9 mouse cellular contexts compared by ENCODE assay signal in the genomic region with DNA sequence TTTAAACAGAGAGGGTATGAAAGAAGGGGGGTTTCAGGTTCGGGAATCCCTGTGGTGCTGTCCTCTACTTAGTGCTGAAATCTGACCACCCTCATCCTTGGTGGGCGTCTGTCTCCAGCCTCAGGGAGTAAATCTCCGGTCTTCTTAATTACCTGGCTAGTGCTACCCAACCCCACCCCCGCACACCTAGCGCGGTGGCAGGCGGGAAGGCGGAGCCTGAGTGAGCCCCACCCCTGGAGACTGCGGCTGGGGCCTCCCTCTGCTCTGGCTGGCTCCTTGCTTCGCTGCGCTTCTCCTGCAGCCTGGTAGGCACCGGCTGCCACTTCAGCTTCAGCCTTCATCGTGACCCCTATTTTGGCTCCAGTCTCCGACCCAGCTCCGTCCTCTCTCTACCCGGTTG. TPM values are rescaled to one million over a fixed set of nuclear protein-coding genes. Genes with fewer than 3 reads are reported as not detected.
DNase-seq lines count a peak whose midpoint lies in the region; ATAC-seq lines count a peak whose summit lies in the region.
"Had no signal": no experiment of that assay in that cellular context is flagged by ENCODE, and none has a peak within 500 bp of the region (broad histone marks: within the 10 kb centered on the region; RNA-seq: fewer than 3 reads in every experiment).

No protein-coding gene starts in this region.

- H3K9ac ChIP-seq in liver, embryonic 11.5 days (ENCODE audit: low read depth, low read length), result no peak overlapping the region
- H3K9ac ChIP-seq in neural tube, embryonic 11.5 days (ENCODE audit: low read length), result peak overlapping the region; percentile 33; the same call in 1 of the 2 replicates

- no peak overlapping the region for H3K27ac ChIP-seq in liver, embryonic 11.5 days (ENCODE audit: low read depth, low read length)
- H3K27ac ChIP-seq in neural tube, embryonic 11.5 days (ENCODE audit: low read depth, low read length), result no peak overlapping the region
- H3K27ac ChIP-seq: macrophage had no signal

- H3K4me1 ChIP-seq in liver, embryonic 11.5 days (replicated peaks; ENCODE audit: control insufficient read depth, insufficient read depth, low read length), result peaks cover 5% of the 10 kb centered on the region
- 0 out of 2 replicates have a peak, but pooled peaks cover 6% of the 10 kb centered on the region for H3K4me1 ChIP-seq in neural tube, embryonic 11.5 days (ENCODE audit: control insufficient read depth, insufficient read depth, low read length)

- no peaks in the 10 kb centered on the region for H3K9me3 ChIP-seq in liver, embryonic 11.5 days (ENCODE audit: control insufficient read depth, low read length)
- H3K9me3 ChIP-seq in neural tube, embryonic 11.5 days (ENCODE audit: control insufficient read depth, low read length), result no peaks in the 10 kb centered on the region

- peak overlapping the region; percentile 51 for H3K4me2 ChIP-seq in liver, embryonic 11.5 days
- H3K4me2 ChIP-seq in neural tube, embryonic 11.5 days (ENCODE audit: low read depth), result peak overlapping the region; percentile 49

- H3K27me3 ChIP-seq in liver, embryonic 11.5 days (replicated peaks; ENCODE audit: control insufficient read depth, insufficient read depth, low read length), result peaks cover 39% of the 10 kb centered on the region
- H3K27me3 ChIP-seq in neural tube, embryonic 11.5 days (ENCODE audit: control insufficient read depth, insufficient read depth, low read length), result peaks cover 4% of the 10 kb centered on the region; the same call in 1 of the 2 replicates

- H3K4me3 ChIP-seq in liver, embryonic 11.5 days (ENCODE audit: low read depth, low read length), result peak overlapping the region; percentile 17; the same call in 1 of the 2 replicates
- peak overlapping the region; percentile 30 for H3K4me3 ChIP-seq in neural tube, embryonic 11.5 days (ENCODE audit: low read depth, low read length)

- no peaks in the 10 kb centered on the region for H3K36me3 ChIP-seq in liver, embryonic 11.5 days (ENCODE audit: control insufficient read depth, insufficient read depth, low read length)
- H3K36me3 ChIP-seq in neural tube, embryonic 11.5 days (ENCODE audit: control insufficient read depth, insufficient read depth, low read length), result no peaks in the 10 kb centered on the region

- WGBS in liver, embryonic 11.5 days, result under 1% methylated on average over 16 of the region's 16 CpGs
- 0% methylated on average over 16 of the region's 16 CpGs for WGBS in neural tube, embryonic 11.5 days

- peak; percentile 67 for DNase-seq in CD4-positive, CD25-positive, alpha-beta regulatory T cell, adult 2 months (ENCODE audit: low read depth, low spot score)
- DNase-seq in cerebellum, postnatal 10 days, result peak; percentile 92
- peak; percentile 72 to 75 for DNase-seq in frontal cortex, postnatal 14 days (ENCODE audit: low spot score in 2 of 2)
- DNase-seq in kidney, postnatal 10 days, result peak; percentile 80
- peak; percentile 40 for DNase-seq in liver, embryonic 11.5 days (ENCODE audit: low spot score)
- DNase-seq in neural tube, embryonic 11.5 days (ENCODE audit: low spot score), result peak; percentile 32
- DNase-seq in telencephalon, adult 2 months (ENCODE audit: low read depth, low spot score), result peak; percentile 70

- ATAC-seq in CD4-positive, CD25-positive, alpha-beta regulatory T cell, adult 4 months, result no peak
- ATAC-seq in liver, embryonic 11.5 days (replicated peaks; ENCODE audit: low FRiP score), result no peak
- no peak for ATAC-seq in neural tube, embryonic 11.5 days (ENCODE audit: insufficient read depth, low FRiP score, low TSS enrichment)

RNA-seq across cellular contexts. Expression of a gene that starts 0.9 kb away (rescaled TPM):
- not detected for polyA plus RNA-seq in CD4-positive, CD25-positive, alpha-beta regulatory T cell, adult 4 months (2017; shearing (Covaris generic))
- polyA plus RNA-seq in liver, embryonic 11.5 days (2014; fragmentation: Nextera tagmentation; extraction: Ambion mirVana), result 1.7 TPM in 2 replicates
- polyA plus RNA-seq in neural tube, embryonic 11.5 days (2014; fragmentation: Nextera tagmentation; extraction: Ambion mirVana), result 8.2 and 9.8 TPM in 2 replicates
- polyA plus RNA-seq: macrophage had no signal

RNA-seq across cellular contexts. Expression of a gene that starts 3.2 kb away (rescaled TPM):
- 1 to 10 TPM; 6.8 to 9.5 TPM for polyA plus RNA-seq in CD4-positive, CD25-positive, alpha-beta regulatory T cell, adult 4 months (2017; shearing (Covaris generic))
- polyA plus RNA-seq in liver, embryonic 11.5 days (2014; fragmentation: Nextera tagmentation; extraction: Ambion mirVana), result 9.6 and 10.1 TPM in 2 replicates
- polyA plus RNA-seq in neural tube, embryonic 11.5 days (2014; fragmentation: Nextera tagmentation; extraction: Ambion mirVana), result 10.8 and 11.4 TPM in 2 replicates

RNA-seq across cellular contexts. Expression of a gene that starts 28.6 kb away (rescaled TPM):
- under 1 TPM; 0.10 to 0.35 TPM for polyA plus RNA-seq in CD4-positive, CD25-positive, alpha-beta regulatory T cell, adult 4 months (2017; shearing (Covaris generic))
- not detected in 2 replicates for polyA plus RNA-seq in liver, embryonic 11.5 days (2014; fragmentation: Nextera tagmentation; extraction: Ambion mirVana)
- not detected in 2 replicates for polyA plus RNA-seq in neural tube, embryonic 11.5 days (2014; fragmentation: Nextera tagmentation; extraction: Ambion mirVana)
- polyA plus RNA-seq: macrophage had no signal

RNA-seq across cellular contexts. Expression of a gene that starts 55.2 kb away (rescaled TPM):
- polyA plus RNA-seq in CD4-positive, CD25-positive, alpha-beta regulatory T cell, adult 4 months (2017; shearing (Covaris generic)), result 100 to 1,000 TPM; 665 to 860 TPM
- 491 and 541 TPM in 2 replicates for polyA plus RNA-seq in liver, embryonic 11.5 days (2014; fragmentation: Nextera tagmentation; extraction: Ambion mirVana)
- polyA plus RNA-seq in neural tube, embryonic 11.5 days (2014; fragmentation: Nextera tagmentation; extraction: Ambion mirVana), result 527 and 585 TPM in 2 replicates

RNA-seq across cellular contexts. Expression of a gene that starts 55.2 kb away (rescaled TPM):
- polyA plus RNA-seq in CD4-positive, CD25-positive, alpha-beta regulatory T cell, adult 4 months (2017; shearing (Covaris generic)), result 1 to 10 TPM; 2.3 to 3.4 TPM
- polyA plus RNA-seq in liver, embryonic 11.5 days (2014; fragmentation: Nextera tagmentation; extraction: Ambion mirVana), result 1.6 and 1.7 TPM in 2 replicates
- polyA plus RNA-seq in neural tube, embryonic 11.5 days (2014; fragmentation: Nextera tagmentation; extraction: Ambion mirVana), result 1.7 and 4.0 TPM in 2 replicates

Comparison
In these comparisons a context has a peak if more than half of its experiments do, and no peak if none do; other contexts are left out.
1. DNase-seq: peak in every context shown above with its lines; median percentile 92 in cerebellum, postnatal 10 days; 80 in kidney, postnatal 10 days; 74 in frontal cortex, postnatal 14 days; 70 in telencephalon, adult 2 months; 67 in CD4-positive, CD25-positive, alpha-beta regulatory T cell, adult 2 months; 40 in liver, embryonic 11.5 days; 32 in neural tube, embryonic 11.5 days.